Mouse (Mus musculus) cortical plate, adult 2 months (tissue): ENCODE measurements around the gene Cuedc1. TPM values are rescaled to one million over a fixed set of nuclear protein-coding genes. Genes with fewer than 3 reads are reported as not detected.

ENCODE experiments used
- H3K27ac ChIP-seq: fragments of 200-500 bp; 2 replicates; pipeline ENCODE4 v1.5.1; 2012; ENCODE audit warnings: low read length, control low read depth, inconsistent platforms; ENCODE audit not compliant: insufficient read depth
- H3K4me1 ChIP-seq: fragments of 200-500 bp; 2 replicates; pipeline ENCODE4 v1.6.1; 2011; ENCODE audit warnings: low read length; ENCODE audit not compliant: control insufficient read depth, insufficient read depth
- H3K4me3 ChIP-seq: fragments of 200-500 bp; 2 replicates; pipeline ENCODE4 v1.5.1; 2011; ENCODE audit warnings: mild to moderate bottlenecking, low read length, control low read depth; ENCODE audit not compliant: insufficient read depth
- CTCF ChIP-seq: fragments of 200-500 bp; IDR thresholded peaks from 2 replicates; pipeline ENCODE4 v1.5.1; 2011; ENCODE audit warnings: mild to moderate bottlenecking, control low read depth, low read length; ENCODE audit not compliant: insufficient read depth; ENCODE audit errors: extremely low read depth
- POLR2A ChIP-seq: fragments of 200-500 bp; IDR thresholded peaks from 2 replicates; pipeline ENCODE4 v1.6.1; 2011; ENCODE audit warnings: mild to moderate bottlenecking, low read length, control low read depth; ENCODE audit not compliant: insufficient read depth; ENCODE audit errors: extremely low read depth
- polyA plus RNA-seq: library from polyadenylated mRNA; depleted of rRNA; stranded (reverse); fragments of >200 nt; gene quantifications from 2 replicates; pipeline ENCODE4 v1.2.3, GENCODE M21; 2012; rRNA removed

Gene Cuedc1
- polyA plus RNA-seq, 1 experiment = 22.3 TPM

DNA sequence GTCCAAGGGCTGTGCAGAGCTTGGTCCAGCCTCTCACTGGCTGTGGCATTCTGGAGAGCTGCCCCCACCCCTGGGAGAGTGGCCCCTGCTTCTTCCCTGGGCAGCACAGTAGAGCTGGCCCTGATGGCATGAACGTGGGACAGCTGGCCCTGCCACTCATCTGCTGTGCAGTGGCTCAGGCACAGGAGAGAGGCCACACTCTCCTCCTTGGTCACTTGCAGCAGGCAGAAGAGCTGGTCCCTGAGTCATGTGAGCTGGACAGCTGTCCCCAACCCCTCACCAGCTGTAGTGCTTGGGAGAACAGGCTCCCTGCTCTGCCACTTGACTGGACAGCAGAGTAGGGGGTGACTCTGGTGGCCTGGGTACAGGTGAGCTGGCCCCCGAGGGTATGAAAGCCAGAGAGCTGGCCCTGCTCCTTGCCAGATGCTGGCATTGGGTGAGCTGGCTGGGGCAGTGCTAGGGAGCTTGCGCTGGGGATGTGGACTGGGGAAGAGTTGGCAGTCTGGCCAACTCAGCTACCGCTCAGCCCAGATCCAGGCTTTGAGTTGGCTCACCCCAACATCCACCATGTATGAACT lies 133.4 kb downstream of the Cuedc1 start:
- no peaks in the 10 kb centered on the region; the same call in 1 of the 2 replicates for H3K4me1 ChIP-seq
- H3K4me3 ChIP-seq = no peak overlapping the region
- H3K27ac ChIP-seq = no peak overlapping the region
- no peak for TF ChIP-seq POLR2A
- no peak for TF ChIP-seq CTCF

DNA sequence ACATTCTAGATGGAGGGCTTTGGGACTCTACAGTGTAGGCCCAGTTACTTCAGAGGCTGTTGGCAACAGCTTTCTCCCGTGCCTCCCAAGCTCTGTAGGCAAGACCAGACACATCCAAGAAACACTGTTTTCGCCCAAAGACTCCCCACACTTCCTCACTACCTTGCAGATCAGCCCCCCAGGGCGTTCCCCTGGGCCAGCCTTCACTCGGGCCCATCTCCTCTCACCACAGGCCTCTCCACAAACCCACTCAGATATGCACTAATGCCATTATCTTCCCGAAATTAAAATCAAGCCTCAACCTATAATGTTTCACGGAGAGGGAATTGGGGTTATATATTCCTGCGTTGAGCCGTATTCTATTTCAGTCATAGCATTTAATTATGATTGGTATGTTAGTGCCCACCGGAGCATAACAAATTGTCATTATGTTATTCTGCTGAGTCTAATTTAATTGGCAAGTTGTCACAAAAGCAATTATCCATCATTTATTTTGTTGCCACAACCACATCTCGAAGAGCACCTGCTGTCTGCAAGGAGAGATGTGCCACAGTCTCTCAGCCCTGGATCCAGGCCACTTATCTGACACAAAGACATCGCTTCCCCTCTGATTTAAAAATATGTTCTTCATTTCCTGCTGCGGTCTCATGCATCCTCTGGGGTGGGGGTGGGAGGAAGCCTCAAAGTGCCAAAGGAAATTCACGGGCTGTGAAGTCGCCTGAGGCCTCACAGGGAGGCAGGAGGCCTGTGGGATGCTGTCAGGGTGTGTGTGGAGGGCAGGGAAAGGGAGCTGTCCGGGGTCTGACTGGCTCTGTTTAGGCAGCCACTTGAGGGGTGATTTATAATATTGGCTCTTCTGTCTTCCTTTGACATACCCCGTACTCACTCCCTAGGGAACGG lies 135.9 kb downstream of the Cuedc1 start:
- H3K4me3 ChIP-seq = no peak overlapping the region
- no peaks in the 10 kb centered on the region; the same call in 1 of the 2 replicates for H3K4me1 ChIP-seq
- TF ChIP-seq CTCF (no peak), POLR2A (no peak)
- H3K27ac ChIP-seq = no peak overlapping the region

DNA sequence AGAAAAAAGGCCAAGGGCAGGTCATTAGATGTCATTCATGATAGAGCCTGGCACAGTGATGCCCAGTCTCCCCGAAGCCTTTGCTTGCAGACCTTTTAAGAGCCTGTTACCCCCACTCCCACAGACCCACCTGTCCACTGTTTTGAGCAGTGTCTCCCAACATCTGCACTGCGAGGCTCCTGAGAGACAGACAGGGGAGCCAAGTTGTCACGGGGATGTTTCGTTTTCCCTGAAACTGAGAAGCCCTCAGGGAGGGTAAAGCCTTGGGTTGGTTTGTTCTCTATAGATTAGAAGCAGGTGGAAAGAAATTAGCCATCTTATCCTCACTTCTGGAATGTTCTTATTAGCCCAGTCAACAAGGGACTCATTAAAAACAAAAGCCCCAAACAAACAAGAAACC lies 136.9 kb downstream of the Cuedc1 start:
- Histone ChIP-seq H3K4me3 (no peak overlapping the region), H3K4me1 (no peaks in the 10 kb centered on the region; the same call in 1 of the 2 replicates), H3K27ac (no peak overlapping the region)
- TF ChIP-seq CTCF (no peak), POLR2A (no peak)

DNA sequence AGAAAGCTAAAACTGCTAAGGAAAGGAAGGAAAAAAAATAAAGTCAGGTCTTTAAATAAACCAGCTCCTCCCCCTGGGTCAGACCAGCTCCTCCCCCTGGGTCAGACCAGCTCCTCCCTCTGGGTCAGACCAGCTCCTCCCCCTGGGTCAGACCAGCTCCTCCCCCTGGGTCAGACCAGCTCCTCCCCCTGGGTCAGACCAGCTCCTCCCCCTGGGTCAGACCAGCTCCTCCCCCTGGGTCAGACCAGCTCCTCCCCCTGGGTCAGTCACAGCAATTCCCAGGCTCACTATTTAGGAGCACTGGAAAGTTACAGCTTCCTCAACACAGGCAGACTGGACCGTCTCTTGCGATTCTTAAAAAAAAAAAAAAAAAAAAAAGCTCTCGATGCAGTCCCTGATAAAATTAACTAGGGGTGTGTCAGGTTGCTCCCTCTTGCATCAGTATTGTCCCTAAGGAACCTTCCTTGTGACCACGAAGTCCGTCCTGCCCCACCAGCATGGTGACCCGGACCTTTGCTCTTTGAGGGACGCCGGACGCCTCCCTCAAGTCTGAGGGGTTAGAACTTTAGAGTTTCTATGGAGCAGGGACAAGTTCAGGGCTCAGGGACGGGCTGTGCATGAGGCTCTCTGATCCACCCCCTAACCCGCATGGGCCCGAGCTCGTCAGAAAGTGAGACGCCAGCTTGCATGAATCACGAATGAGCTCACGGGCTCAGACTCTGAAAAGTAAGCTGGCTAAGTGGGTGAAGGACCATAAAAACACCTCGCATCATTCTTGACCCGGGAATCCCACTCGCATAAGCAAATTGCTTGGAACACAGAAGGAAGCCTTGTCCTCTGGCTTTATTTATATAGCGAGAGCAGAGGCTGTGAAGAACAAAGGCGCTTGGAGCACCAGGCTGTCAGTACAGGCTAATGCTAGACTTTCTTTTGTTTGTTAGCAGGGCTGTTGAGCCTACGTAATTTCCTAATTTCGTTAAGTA lies 137.7 kb downstream of the Cuedc1 start:
- TF ChIP-seq POLR2A = no peak
- TF ChIP-seq CTCF = no peak
- no peak overlapping the region; the same call in 1 of the 2 replicates for H3K4me3 ChIP-seq
- no peaks in the 10 kb centered on the region; the same call in 1 of the 2 replicates for H3K4me1 ChIP-seq
- H3K27ac ChIP-seq = 0 out of 2 replicates have a peak overlapping the region, but pooled peaks have one; percentile 74

DNA sequence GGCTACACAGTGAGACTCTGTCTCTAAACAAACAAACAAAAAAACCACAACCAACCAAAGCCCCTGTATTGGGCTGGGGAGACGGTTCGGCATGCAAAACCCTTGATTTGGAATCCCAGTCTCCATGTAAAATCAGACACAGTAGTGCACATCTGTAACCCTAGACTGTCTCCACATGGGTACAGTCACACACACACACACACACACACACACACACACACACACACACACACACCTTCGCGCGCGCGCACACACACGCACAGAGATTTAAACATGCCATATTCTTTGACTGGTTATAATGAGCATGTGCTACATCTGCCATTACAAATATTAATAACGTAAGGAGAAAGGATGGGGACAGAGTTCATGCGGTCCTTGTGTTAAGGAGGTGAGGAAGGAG lies 142.4 kb downstream of the Cuedc1 start:
- Histone ChIP-seq H3K27ac (no peak overlapping the region), H3K4me1 (no peaks in the 10 kb centered on the region), H3K4me3 (no peak overlapping the region)
- no peak for TF ChIP-seq POLR2A
- no peak for TF ChIP-seq CTCF

DNA sequence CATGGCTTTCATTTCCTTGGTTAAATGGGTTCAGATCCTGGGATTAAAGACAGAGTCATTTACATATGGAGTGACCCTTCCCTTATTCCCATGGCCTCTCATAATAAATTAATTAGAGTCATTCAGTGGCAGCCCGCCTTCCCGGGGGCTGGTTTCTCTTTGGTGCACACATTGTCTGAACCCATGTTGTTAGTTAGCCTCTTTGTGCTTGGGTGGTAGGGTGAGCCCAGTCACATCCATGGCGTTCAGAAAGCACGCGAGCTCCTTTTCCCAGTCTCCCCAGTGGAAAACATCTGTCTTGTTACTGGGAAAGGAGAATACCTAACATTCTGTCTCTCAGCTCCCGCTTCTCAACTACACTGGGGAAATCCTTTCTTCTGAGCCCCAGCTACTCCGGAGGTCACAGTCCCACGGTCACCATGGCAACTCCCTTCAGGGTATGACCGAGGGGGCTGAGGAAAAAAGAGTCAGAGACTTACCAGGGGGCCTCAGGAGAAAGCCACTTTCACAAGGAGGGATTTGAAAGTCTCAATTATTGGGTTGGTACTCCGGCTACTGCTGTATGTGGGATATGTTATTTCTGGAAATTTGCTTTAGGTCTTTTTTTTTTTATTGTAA lies 143.0 kb downstream of the Cuedc1 start:
- Histone ChIP-seq H3K4me3 (no peak overlapping the region), H3K4me1 (peaks cover 2% of the 10 kb centered on the region; the same call in 1 of the 2 replicates), H3K27ac (no peak overlapping the region)
- no peak for TF ChIP-seq CTCF
- no peak for TF ChIP-seq POLR2A

DNA sequence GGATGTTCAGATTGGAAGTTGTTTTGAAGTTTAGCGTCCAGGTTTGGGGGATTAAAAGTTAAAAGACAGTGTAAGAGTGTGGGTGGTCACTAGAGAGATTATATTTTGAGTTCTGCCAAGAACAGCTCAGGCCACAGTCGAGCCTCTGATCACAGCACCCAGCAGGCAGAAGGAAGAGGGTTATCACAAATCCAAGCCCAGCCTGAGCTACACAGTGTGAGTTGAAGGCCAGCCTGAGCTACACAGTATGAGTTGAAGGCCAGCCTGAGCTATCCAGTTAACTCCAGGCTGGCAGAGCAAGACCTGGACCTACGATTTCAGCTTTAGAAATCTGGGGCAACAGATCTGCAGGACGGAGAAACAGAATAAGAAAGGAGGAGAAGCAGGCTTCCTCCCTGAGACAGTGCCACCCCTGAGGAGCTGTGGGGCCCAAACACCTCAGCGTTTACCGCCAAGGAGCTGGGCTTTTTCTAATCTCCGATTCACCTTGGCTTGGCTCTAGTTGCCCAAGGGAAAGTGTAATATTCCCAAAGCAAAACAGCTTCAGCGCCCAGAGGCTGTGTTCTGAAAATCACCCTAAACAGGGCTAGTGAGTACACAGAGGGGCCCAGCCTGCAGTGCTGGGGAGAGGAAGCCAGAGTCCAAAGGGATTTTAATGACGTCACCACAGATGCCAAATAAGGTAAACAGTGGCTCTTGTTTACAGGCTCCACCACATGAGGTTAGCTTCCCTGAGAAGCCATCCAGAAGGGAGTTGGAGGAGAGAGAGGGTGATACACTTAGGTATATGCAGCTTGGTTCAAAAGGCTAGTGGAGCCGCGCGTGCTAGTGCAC lies 143.8 kb downstream of the Cuedc1 start:
- H3K4me1 ChIP-seq = peaks cover 2% of the 10 kb centered on the region; the same call in 1 of the 2 replicates
- H3K4me3 ChIP-seq = no peak overlapping the region
- TF ChIP-seq POLR2A (no peak), CTCF (no peak)
- H3K27ac ChIP-seq = no peak overlapping the region

Other genes starting within 250 kb of the Cuedc1 start
- 9.8 and 11.8 TPM in 2 replicates for gene Mks1, start 244.8 kb upstream of the Cuedc1 start, polyA plus RNA-seq
- 0.53 and 0.90 TPM in 2 replicates for gene Epx, start 222.5 kb upstream of the Cuedc1 start, polyA plus RNA-seq
- not detected in 2 replicates for gene Olfr462, start 205.8 kb upstream of the Cuedc1 start, polyA plus RNA-seq
- 0.04 TPM in 1 of 2 replicates, not detected in the other for gene Olfr463, start 200.7 kb upstream of the Cuedc1 start, polyA plus RNA-seq
- 2.1 and 3.1 TPM in 2 replicates for gene Olfr464, start 177.1 kb upstream of the Cuedc1 start, polyA plus RNA-seq
- 396 and 411 TPM in 2 replicates for gene Dynll2, start 110.5 kb upstream of the Cuedc1 start, polyA plus RNA-seq
- gene Srsf1, start 50.7 kb upstream of the Cuedc1 start, polyA plus RNA-seq = 229 and 247 TPM in 2 replicates
- 16.8 and 18.5 TPM in 2 replicates for gene Vezf1, start 29.8 kb upstream of the Cuedc1 start, polyA plus RNA-seq
- gene Mrps23, start 106.3 kb downstream of the Cuedc1 start, polyA plus RNA-seq = 68.8 and 69.7 TPM in 2 replicates
- not detected in 2 replicates for gene Ccdc182, start 196.0 kb downstream of the Cuedc1 start, polyA plus RNA-seq